Mouse (Mus musculus): ENCODE measurements at regions not wholly inside any gene's neighbourhood (a gene's known extent, or its start where the extent isn't known, plus 50 kb on each side); places are given as distances from the start of the nearest gene placed in this dataset.

DNA sequence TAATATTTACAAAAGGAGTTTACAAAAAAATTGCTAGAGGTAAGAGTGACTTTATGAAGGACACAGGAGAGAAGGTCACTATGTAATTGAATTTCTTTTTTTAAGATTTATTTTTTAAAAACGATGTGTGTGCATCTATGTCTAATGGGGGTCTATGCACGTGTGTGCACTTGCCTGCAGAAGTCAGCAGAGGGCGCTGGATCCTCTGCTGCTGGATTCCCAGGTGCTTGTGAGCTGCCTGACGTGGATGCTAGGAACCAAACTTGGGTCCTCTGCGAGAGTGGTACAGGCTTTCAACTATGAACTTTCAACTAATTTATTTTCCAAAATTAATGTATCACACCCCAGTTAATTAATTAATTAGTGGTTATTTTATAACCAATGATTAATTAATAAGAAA, 85.0 kb downstream of the Glrx3 start:
- no peaks in the 10 kb centered on the region for H3K4me1 ChIP-seq (ENCODE audit: control insufficient read depth in 2 of 2, insufficient read depth in 2 of 2, low read length in 2 of 2)
- no peak for ATAC-seq (ENCODE audit: insufficient number of reproducible peaks, insufficient read depth, low FRiP score, low read depth)
- H3K27me3 ChIP-seq (ENCODE audit: control insufficient read depth, insufficient read depth, low read length) = no peaks in the 10 kb centered on the region
- no peaks in the 10 kb centered on the region for H3K36me3 ChIP-seq (ENCODE audit: control insufficient read depth, insufficient read depth, low read length)
- no peak overlapping the region for H3K9ac ChIP-seq (ENCODE audit: low read length)
- no peaks in the 10 kb centered on the region for H3K9me3 ChIP-seq (ENCODE audit: control insufficient read depth, low read length)
- H3K4me3 ChIP-seq (ENCODE audit: control insufficient read depth in 1 of 2, insufficient read depth in 1 of 2, low read depth in 1 of 2, low read length in 2 of 2) = no peak overlapping the region
- 71% methylated on average over 5 of the region's 5 CpGs for WGBS
- H3K27ac ChIP-seq (replicated peaks in 1 of 2; ENCODE audit: control insufficient read depth in 1 of 2, insufficient read depth in 1 of 2, low read depth in 2 of 2, low read length in 2 of 2) = no peak overlapping the region
- H3K4me2 ChIP-seq (ENCODE audit: low read length) = no peak overlapping the region

- Histone ChIP-seq H3K27me3 (ENCODE audit: control insufficient read depth, insufficient read depth, low read length) (no peaks in the 10 kb centered on the region), H3K4me1 (ENCODE audit: control insufficient read depth in 2 of 2, insufficient read depth in 2 of 2, low read length in 2 of 2) (no peaks in the 10 kb centered on the region), H3K4me3 (ENCODE audit: control insufficient read depth in 1 of 2, insufficient read depth in 1 of 2, low read depth in 1 of 2, low read length in 2 of 2) (no peak overlapping the region), H3K9ac (ENCODE audit: low read length) (no peak overlapping the region), H3K27ac (replicated peaks in 1 of 2; ENCODE audit: control insufficient read depth in 1 of 2, insufficient read depth in 1 of 2, low read depth in 2 of 2, low read length in 2 of 2) (no peak overlapping the region), H3K36me3 (ENCODE audit: control insufficient read depth, insufficient read depth, low read length) (no peaks in the 10 kb centered on the region), H3K9me3 (ENCODE audit: control insufficient read depth, low read length) (no peaks in the 10 kb centered on the region), H3K4me2 (ENCODE audit: low read length) (no peak overlapping the region)
- 78% methylated on average over 4 of the region's 4 CpGs for WGBS
- no peak for ATAC-seq (ENCODE audit: insufficient number of reproducible peaks, insufficient read depth, low FRiP score, low read depth)
Observed at GRCm38 (mm10) chr7:137533476-137533875, 96.1 kb downstream of the Glrx3 start.

- Histone ChIP-seq H3K27ac (replicated peaks in 1 of 2; ENCODE audit: control insufficient read depth in 1 of 2, insufficient read depth in 1 of 2, low read depth in 2 of 2, low read length in 2 of 2) (no peak overlapping the region), H3K27me3 (ENCODE audit: control insufficient read depth, insufficient read depth, low read length) (no peaks in the 10 kb centered on the region), H3K4me2 (ENCODE audit: low read length) (no peak overlapping the region), H3K9ac (ENCODE audit: low read length) (no peak overlapping the region), H3K9me3 (ENCODE audit: control insufficient read depth, low read length) (no peaks in the 10 kb centered on the region), H3K4me3 (ENCODE audit: control insufficient read depth in 1 of 2, insufficient read depth in 1 of 2, low read depth in 1 of 2, low read length in 2 of 2) (no peak overlapping the region), H3K4me1 (ENCODE audit: control insufficient read depth in 2 of 2, insufficient read depth in 2 of 2, low read length in 2 of 2) (no peaks in the 10 kb centered on the region), H3K36me3 (ENCODE audit: control insufficient read depth, insufficient read depth, low read length) (no peaks in the 10 kb centered on the region)
- WGBS = 22% methylated on average over 2 of the region's 2 CpGs
- no peak for ATAC-seq (ENCODE audit: insufficient number of reproducible peaks, insufficient read depth, low FRiP score, low read depth)
Observed at GRCm38 (mm10) chr7:137549991-137550390, 112.6 kb downstream of the Glrx3 start.

DNA sequence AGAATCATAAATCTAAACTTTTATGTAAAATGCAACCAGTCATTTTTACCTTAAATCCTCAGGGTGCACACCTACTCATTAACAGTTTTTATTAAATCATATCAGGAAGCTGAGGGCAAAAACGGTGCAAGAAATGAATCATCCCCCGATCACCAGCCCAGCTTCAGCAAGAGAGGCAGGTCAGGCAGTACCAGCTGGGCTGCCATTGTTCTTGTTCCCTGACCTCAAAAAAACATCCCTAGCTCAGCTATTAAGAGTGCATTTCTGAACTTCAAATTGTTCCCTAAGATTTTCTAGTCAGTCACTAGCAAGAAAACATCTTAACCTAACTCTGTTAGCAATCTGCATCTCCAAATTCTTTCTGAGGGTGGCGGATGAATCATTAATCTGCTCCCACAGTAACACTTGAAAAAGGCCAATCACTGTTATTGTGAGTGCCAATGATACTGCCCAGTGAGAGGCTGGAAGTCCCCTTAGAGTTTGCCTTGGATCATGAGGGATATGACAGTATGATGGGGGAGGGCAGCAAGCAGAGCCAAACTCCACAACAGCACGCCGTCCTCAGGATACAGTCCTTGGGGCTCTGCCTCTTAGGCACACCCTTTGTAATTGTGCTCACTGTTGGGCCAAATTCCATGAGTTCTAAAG, 115.3 kb downstream of the Glrx3 start:
- Histone ChIP-seq H3K4me3 (ENCODE audit: control insufficient read depth in 1 of 2, insufficient read depth in 1 of 2, low read depth in 1 of 2, low read length in 2 of 2) (no peak overlapping the region), H3K9me3 (ENCODE audit: control insufficient read depth, low read length) (no peaks in the 10 kb centered on the region), H3K27me3 (ENCODE audit: control insufficient read depth, insufficient read depth, low read length) (no peaks in the 10 kb centered on the region), H3K4me2 (ENCODE audit: low read length) (no peak overlapping the region), H3K4me1 (ENCODE audit: control insufficient read depth in 2 of 2, insufficient read depth in 2 of 2, low read length in 2 of 2) (no peaks in the 10 kb centered on the region), H3K27ac (replicated peaks in 1 of 2; ENCODE audit: control insufficient read depth in 1 of 2, insufficient read depth in 1 of 2, low read depth in 2 of 2, low read length in 2 of 2) (no peak overlapping the region), H3K9ac (ENCODE audit: low read length) (no peak overlapping the region), H3K36me3 (ENCODE audit: control insufficient read depth, insufficient read depth, low read length) (no peaks in the 10 kb centered on the region)
- no peak for ATAC-seq (ENCODE audit: insufficient number of reproducible peaks, insufficient read depth, low FRiP score, low read depth)
- 73% methylated on average over 5 of the region's 5 CpGs for WGBS

GRCm38 (mm10) chr7:137555481-137555880, 118.1 kb downstream of the Glrx3 start:
- 68% methylated on average over 2 of the region's 2 CpGs for WGBS
- no peak overlapping the region for H3K4me2 ChIP-seq (ENCODE audit: low read length)
- no peaks in the 10 kb centered on the region for H3K27me3 ChIP-seq (ENCODE audit: control insufficient read depth, insufficient read depth, low read length)
- no peak overlapping the region for H3K27ac ChIP-seq (replicated peaks in 1 of 2; ENCODE audit: control insufficient read depth in 1 of 2, insufficient read depth in 1 of 2, low read depth in 2 of 2, low read length in 2 of 2)
- H3K4me1 ChIP-seq (ENCODE audit: control insufficient read depth in 2 of 2, insufficient read depth in 2 of 2, low read length in 2 of 2) = no peaks in the 10 kb centered on the region
- ATAC-seq (ENCODE audit: insufficient number of reproducible peaks, insufficient read depth, low FRiP score, low read depth) = no peak
- H3K4me3 ChIP-seq (ENCODE audit: control insufficient read depth in 1 of 2, insufficient read depth in 1 of 2, low read depth in 1 of 2, low read length in 2 of 2) = no peak overlapping the region
- H3K36me3 ChIP-seq (ENCODE audit: control insufficient read depth, insufficient read depth, low read length) = no peaks in the 10 kb centered on the region
- H3K9me3 ChIP-seq (ENCODE audit: control insufficient read depth, low read length) = no peaks in the 10 kb centered on the region
- H3K9ac ChIP-seq (ENCODE audit: low read length) = no peak overlapping the region

GRCm38 (mm10) chr7:137557439-137557838, 120.0 kb downstream of the Glrx3 start:
- no peaks in the 10 kb centered on the region for H3K36me3 ChIP-seq (ENCODE audit: control insufficient read depth, insufficient read depth, low read length)
- 89% methylated on average over 3 of the region's 3 CpGs for WGBS
- H3K9ac ChIP-seq (ENCODE audit: low read length) = no peak overlapping the region
- no peaks in the 10 kb centered on the region for H3K9me3 ChIP-seq (ENCODE audit: control insufficient read depth, low read length)
- H3K4me2 ChIP-seq (ENCODE audit: low read length) = no peak overlapping the region
- no peaks in the 10 kb centered on the region for H3K27me3 ChIP-seq (ENCODE audit: control insufficient read depth, insufficient read depth, low read length)
- H3K27ac ChIP-seq (replicated peaks in 1 of 2; ENCODE audit: control insufficient read depth in 1 of 2, insufficient read depth in 1 of 2, low read depth in 2 of 2, low read length in 2 of 2) = no peak overlapping the region
- H3K4me1 ChIP-seq (ENCODE audit: control insufficient read depth in 2 of 2, insufficient read depth in 2 of 2, low read length in 2 of 2) = no peaks in the 10 kb centered on the region
- H3K4me3 ChIP-seq (ENCODE audit: control insufficient read depth in 1 of 2, insufficient read depth in 1 of 2, low read depth in 1 of 2, low read length in 2 of 2) = no peak overlapping the region
- ATAC-seq (ENCODE audit: insufficient number of reproducible peaks, insufficient read depth, low FRiP score, low read depth) = no peak

DNA sequence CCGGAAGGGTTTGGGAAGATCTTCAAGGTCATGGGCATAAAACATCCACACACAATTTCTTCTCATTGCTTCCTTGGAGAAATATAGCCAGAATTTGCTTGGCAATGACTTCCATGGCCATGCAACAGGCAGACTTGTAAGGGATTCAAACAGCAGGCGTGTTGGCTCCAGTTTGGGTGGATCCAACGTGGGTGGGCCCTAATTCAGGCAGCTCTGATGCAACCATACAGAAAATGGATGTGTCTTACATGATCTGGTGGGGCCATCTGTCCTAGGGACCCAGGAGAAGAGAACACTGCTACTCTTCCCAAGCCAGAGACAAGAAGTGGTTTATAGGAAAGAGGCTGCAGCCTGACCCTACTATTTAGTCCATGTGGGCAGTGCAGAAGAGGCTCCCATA, 121.5 kb downstream of the Glrx3 start:
- no peaks in the 10 kb centered on the region for H3K36me3 ChIP-seq (ENCODE audit: control insufficient read depth, insufficient read depth, low read length)
- no peak overlapping the region for H3K9ac ChIP-seq (ENCODE audit: low read length)
- no peak overlapping the region for H3K4me2 ChIP-seq (ENCODE audit: low read length)
- H3K27me3 ChIP-seq (ENCODE audit: control insufficient read depth, insufficient read depth, low read length) = no peaks in the 10 kb centered on the region
- 72% methylated on average over 3 of the region's 3 CpGs for WGBS
- no peak for ATAC-seq (ENCODE audit: insufficient number of reproducible peaks, insufficient read depth, low FRiP score, low read depth)
- H3K4me1 ChIP-seq (ENCODE audit: control insufficient read depth in 2 of 2, insufficient read depth in 2 of 2, low read length in 2 of 2) = no peaks in the 10 kb centered on the region
- no peak overlapping the region for H3K4me3 ChIP-seq (ENCODE audit: control insufficient read depth in 1 of 2, insufficient read depth in 1 of 2, low read depth in 1 of 2, low read length in 2 of 2)
- no peak overlapping the region for H3K27ac ChIP-seq (replicated peaks in 1 of 2; ENCODE audit: control insufficient read depth in 1 of 2, insufficient read depth in 1 of 2, low read depth in 2 of 2, low read length in 2 of 2)
- no peaks in the 10 kb centered on the region for H3K9me3 ChIP-seq (ENCODE audit: control insufficient read depth, low read length)

- no peaks in the 10 kb centered on the region for H3K36me3 ChIP-seq (ENCODE audit: control insufficient read depth, insufficient read depth, low read length)
- no peaks in the 10 kb centered on the region for H3K4me1 ChIP-seq (ENCODE audit: control insufficient read depth in 2 of 2, insufficient read depth in 2 of 2, low read length in 2 of 2)
Observed at GRCm38 (mm10) chr7:137570199-137570598, 132.8 kb downstream of the Glrx3 start.

More at GRCm38 (mm10) chr7:137570199-137570598, 132.8 kb downstream of the Glrx3 start:
- WGBS = 57% methylated on average over 2 of the region's 2 CpGs
- Histone ChIP-seq H3K4me2 (ENCODE audit: low read length) (no peak overlapping the region), H3K27me3 (ENCODE audit: control insufficient read depth, insufficient read depth, low read length) (no peaks in the 10 kb centered on the region), H3K9ac (ENCODE audit: low read length) (no peak overlapping the region), H3K4me3 (ENCODE audit: control insufficient read depth in 1 of 2, insufficient read depth in 1 of 2, low read depth in 1 of 2, low read length in 2 of 2) (no peak overlapping the region), H3K9me3 (ENCODE audit: control insufficient read depth, low read length) (no peaks in the 10 kb centered on the region), H3K27ac (replicated peaks in 1 of 2; ENCODE audit: control insufficient read depth in 1 of 2, insufficient read depth in 1 of 2, low read depth in 2 of 2, low read length in 2 of 2) (no peak overlapping the region)
- ATAC-seq (ENCODE audit: insufficient number of reproducible peaks, insufficient read depth, low FRiP score, low read depth) = no peak

Measured in heart, embryonic 14.5 days (tissue).